In the genomic region with DNA sequence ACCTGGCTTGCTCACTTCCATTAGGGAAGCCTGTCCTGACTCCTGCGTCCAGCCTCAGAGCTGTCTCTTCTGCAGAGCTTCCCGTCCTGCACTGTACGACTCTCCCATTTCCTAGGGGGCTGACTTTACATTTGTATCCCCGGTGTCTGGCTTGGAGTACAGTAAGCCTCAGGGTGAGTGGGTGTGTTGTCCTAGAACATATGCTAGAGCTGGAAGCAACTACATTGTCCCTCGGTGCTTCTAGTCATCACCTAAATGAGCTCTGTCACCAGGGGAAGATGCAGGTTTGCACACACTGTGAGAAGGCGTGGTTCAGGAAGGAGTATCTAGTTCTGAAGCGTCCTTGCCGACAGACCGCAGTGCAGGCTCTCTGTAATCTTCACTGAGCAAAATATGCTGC, we compare ENCODE assay signal across 16 mouse cellular contexts. TPM values are rescaled to one million over a fixed set of nuclear protein-coding genes. Genes with fewer than 3 reads are reported as not detected.
"Had no signal": no experiment of that assay in that cellular context is flagged by ENCODE, and none has a peak within 500 bp of the region (broad histone marks: within the 10 kb centered on the region; RNA-seq: fewer than 3 reads in every experiment).

No protein-coding gene starts in this region.

- H3K27me3 ChIP-seq: limb, embryonic 13.5 days; lung, embryonic 15.5 days; megakaryocyte, embryonic 14.5 days; midbrain, embryonic 15.5 days; neural tube, embryonic 12.5 days had no signal

- H3K4me3 ChIP-seq: limb, embryonic 13.5 days; lung, embryonic 15.5 days; megakaryocyte, embryonic 14.5 days; midbrain, embryonic 15.5 days; neural tube, embryonic 12.5 days had no signal

- H3K27ac ChIP-seq: limb, embryonic 13.5 days; liver, embryonic 14.5 days; macrophage; midbrain, embryonic 15.5 days; neural tube, embryonic 12.5 days had no signal

- H3K9ac ChIP-seq: limb, embryonic 13.5 days; liver, embryonic 14.5 days; lung, embryonic 15.5 days; midbrain, embryonic 15.5 days; neural tube, embryonic 12.5 days had no signal

- H3K4me1 ChIP-seq: limb, embryonic 13.5 days; midbrain, embryonic 15.5 days; neural tube, embryonic 12.5 days had no signal

- H3K9me3 ChIP-seq: lung, embryonic 15.5 days; megakaryocyte, embryonic 14.5 days; midbrain, embryonic 15.5 days; neural tube, embryonic 12.5 days had no signal

- ATAC-seq: midbrain, embryonic 15.5 days had no signal

- DNase-seq: kidney, adult 18-20 months; kidney, postnatal 14 days; layer of hippocampus, postnatal 36 days; lung, postnatal 14 days; retina, postnatal 1 day; right cerebral cortex, postnatal 14 days; thymus, postnatal 36 days had no signal

- H3K4me2 ChIP-seq: limb, embryonic 13.5 days; midbrain, embryonic 11.5 days; midbrain, embryonic 15.5 days; neural tube, embryonic 12.5 days had no signal

- H3K36me3 ChIP-seq: lung, embryonic 15.5 days had no signal

RNA-seq across cellular contexts. Expression of a gene that starts 16.6 kb away (rescaled TPM):
- polyA plus RNA-seq: macrophage had no signal

RNA-seq across cellular contexts. Expression of a gene that starts 23.9 kb away (rescaled TPM):
- polyA plus RNA-seq: macrophage; midbrain, embryonic 11.5 days; midbrain, embryonic 15.5 days; neural tube, embryonic 12.5 days; small intestine, adult 2 months had no signal
